Mouse (Mus musculus): ENCODE results near the gene Nefh.

The Nefh gene

GRCm38 (mm10) chr11:4949256-4950044 lies 1.6 kb upstream of the Nefh start:
- DNase-seq: peak; percentile 43

- no peak for DNase-seq
Observed at GRCm38 (mm10) chr11:4948792-4949191, 928 bp upstream of the Nefh start.

- DNase-seq: peak; percentile 22
Observed at GRCm38 (mm10) chr11:4946947-4947812, 684 bp downstream of the Nefh start.

GRCm38 (mm10) chr11:4946530-4946929 lies 1.3 kb downstream of the Nefh start:
- DNase-seq: no peak

- peak; percentile 20 for DNase-seq
Observed at GRCm38 (mm10) chr11:4936243-4936642, 11.6 kb downstream of the Nefh start.

- DNase-seq: peak; percentile 82
Observed at GRCm38 (mm10) chr11:4931009-4931601, 16.8 kb downstream of the Nefh start.

- no peak for DNase-seq
Observed at GRCm38 (mm10) chr11:4927224-4927623, 20.6 kb downstream of the Nefh start.

GRCm38 (mm10) chr11:4921751-4922150 lies 26.1 kb downstream of the Nefh start:
- no peak for DNase-seq

- no peak for DNase-seq
Observed at GRCm38 (mm10) chr11:4921281-4921680, 26.6 kb downstream of the Nefh start.

- peak; percentile 75 for DNase-seq
Observed at GRCm38 (mm10) chr11:4916068-4916467, 31.8 kb downstream of the Nefh start.

GRCm38 (mm10) chr11:4906231-4906630 lies 41.6 kb downstream of the Nefh start:
- no peak for DNase-seq

- DNase-seq: no peak
Observed at GRCm38 (mm10) chr11:4901956-4902355, 45.9 kb downstream of the Nefh start.

- peak; percentile 42 for DNase-seq
Observed at GRCm38 (mm10) chr11:4900437-4900836, 47.4 kb downstream of the Nefh start.

GRCm38 (mm10) chr11:4894848-4895816 lies 52.7 kb downstream of the Nefh start, which contains the start of gene Thoc5:
Gene Thoc5 (plus strand): TSS chr11:4895320.
- peak; percentile 81 for DNase-seq

Data from kidney, adult 9 months (tissue).